Mouse (Mus musculus): ENCODE measurements around the gene Ankrd34a. TPM values are rescaled to one million over a fixed set of nuclear protein-coding genes. Genes with fewer than 3 reads are reported as not detected.

Gene Ankrd34a
- polyA plus RNA-seq, 1 experiment, result 0.12 TPM

DNA sequence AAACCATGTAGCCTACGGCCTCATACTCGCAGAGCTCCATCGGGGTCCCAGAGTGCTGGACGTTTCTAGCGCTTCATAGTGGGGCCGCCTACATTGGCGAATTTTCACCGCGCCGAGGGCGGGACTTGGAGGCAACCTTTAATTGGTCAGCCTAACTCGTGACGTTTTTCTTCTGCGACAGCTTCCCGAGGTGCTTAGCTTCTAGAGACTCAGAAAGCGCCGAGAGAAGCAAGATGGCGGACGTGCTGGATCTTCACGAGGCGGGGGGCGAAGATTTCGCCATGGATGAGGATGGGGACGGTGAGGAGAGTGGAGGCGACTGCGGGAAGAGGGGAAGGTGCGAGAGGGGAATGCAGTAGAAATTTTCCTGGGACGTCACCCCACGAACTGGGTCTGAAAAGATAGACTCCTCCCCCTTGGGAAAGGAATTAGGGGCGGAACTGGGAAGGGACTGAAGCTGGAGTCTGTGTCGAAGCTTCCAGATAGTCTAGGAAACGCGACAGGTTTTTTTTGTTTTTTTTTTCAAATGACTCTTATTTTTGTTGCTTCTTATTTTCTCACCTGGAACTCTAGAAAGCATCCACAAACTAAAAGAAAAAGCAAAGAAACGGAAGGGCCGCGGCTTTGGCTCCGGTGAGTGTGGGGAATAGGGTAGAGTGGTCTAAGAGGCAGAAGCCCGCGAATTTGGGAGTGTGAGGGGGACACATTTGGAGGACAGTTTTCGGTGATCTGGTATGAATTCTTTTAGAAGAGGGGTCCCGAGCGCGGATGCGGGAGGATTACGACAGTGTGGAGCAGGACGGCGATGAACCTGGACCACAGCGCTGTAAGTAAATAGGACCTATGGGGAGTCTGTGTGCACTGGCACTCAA lies 33.5 kb downstream of the Ankrd34a start, which contains the start of gene Rbm8a:
Gene Rbm8a (plus strand): TSS at position 205 of the 872 bp plus-strand sequence.
- Histone ChIP-seq H3K4me3 (ENCODE audit: control insufficient read depth, low read depth, low read length) (peak within 1 kb of the TSS; percentile 99), H3K27me3 (ENCODE audit: control insufficient read depth, insufficient read depth, low read length) (no peaks in the 10 kb centered on the region), H3K27ac (ENCODE audit: control insufficient read depth, insufficient read depth, low read depth, low read length) (peak within 1 kb of the TSS; percentile 95), H3K4me1 (ENCODE audit: control insufficient read depth, insufficient read depth, low read length) (peaks cover 5% of the 10 kb centered on the region; the same call in 1 of the 2 replicates), H3K36me3 (ENCODE audit: control insufficient read depth, insufficient read depth, low read length) (no peaks in the 10 kb centered on the region; the same call in 1 of the 2 replicates)
- TF ChIP-seq POLR2A (IDR thresholded peaks at IDR 0.05; ENCODE audit: control insufficient read depth, low read depth, low read length), result peak; percentile 86
- no peak for TF ChIP-seq CTCF (IDR thresholded peaks at IDR 0.05; ENCODE audit: control insufficient read depth, insufficient read depth, insufficient replicate concordance, low read depth, low read length)

DNA sequence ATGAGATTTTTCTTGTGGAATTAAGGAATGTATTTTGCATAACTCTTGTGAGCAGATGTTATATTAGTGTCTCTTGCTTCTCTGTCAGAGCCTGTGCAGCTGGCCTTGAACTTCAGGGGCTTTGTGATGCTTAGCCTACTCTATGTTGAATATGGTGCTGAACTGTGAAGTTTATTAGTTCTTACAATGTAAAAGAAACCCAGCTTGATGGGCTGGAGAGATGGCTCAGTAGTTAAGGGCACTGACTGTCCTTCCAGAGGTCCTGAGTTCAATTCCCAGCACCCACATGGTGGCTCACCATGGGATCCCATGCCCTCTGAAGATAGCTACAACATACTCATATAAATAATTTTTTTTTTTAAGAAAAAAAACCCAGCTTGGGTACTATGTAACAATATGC lies 35.6 kb downstream of the Ankrd34a start:
- TF ChIP-seq CTCF (IDR thresholded peaks at IDR 0.05; ENCODE audit: control insufficient read depth, insufficient read depth, insufficient replicate concordance, low read depth, low read length), result no peak
- TF ChIP-seq POLR2A (IDR thresholded peaks at IDR 0.05; ENCODE audit: control insufficient read depth, low read depth, low read length), result no peak
- no peaks in the 10 kb centered on the region; the same call in 1 of the 2 replicates for H3K36me3 ChIP-seq (ENCODE audit: control insufficient read depth, insufficient read depth, low read length)
- no peak overlapping the region for H3K4me3 ChIP-seq (ENCODE audit: control insufficient read depth, low read depth, low read length)
- peaks cover 10% of the 10 kb centered on the region for H3K4me1 ChIP-seq (ENCODE audit: control insufficient read depth, insufficient read depth, low read length)
- H3K27ac ChIP-seq (ENCODE audit: control insufficient read depth, insufficient read depth, low read depth, low read length), result no peak overlapping the region
- H3K27me3 ChIP-seq (ENCODE audit: control insufficient read depth, insufficient read depth, low read length), result no peaks in the 10 kb centered on the region

DNA sequence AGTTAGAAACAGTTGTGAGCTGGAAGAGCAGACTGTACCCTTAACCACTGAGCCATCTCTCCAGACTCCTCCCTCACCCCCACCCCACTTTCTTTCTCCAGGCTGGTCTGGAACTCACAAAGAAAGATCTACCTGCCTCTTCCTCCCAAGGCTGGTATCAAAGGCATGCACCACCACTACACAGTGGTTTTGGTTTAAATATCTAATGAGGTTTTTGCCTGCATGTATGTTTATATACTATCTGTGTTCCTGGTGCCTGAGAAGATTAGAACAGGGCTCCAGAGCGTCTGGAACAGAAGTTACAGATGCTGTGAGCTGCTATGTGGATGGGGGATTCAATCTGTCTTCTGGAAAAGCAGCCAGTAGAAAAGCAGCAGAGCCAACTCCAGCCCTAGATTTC lies 37.6 kb downstream of the Ankrd34a start:
- no peaks in the 10 kb centered on the region; the same call in 1 of the 2 replicates for H3K36me3 ChIP-seq (ENCODE audit: control insufficient read depth, insufficient read depth, low read length)

DNA sequence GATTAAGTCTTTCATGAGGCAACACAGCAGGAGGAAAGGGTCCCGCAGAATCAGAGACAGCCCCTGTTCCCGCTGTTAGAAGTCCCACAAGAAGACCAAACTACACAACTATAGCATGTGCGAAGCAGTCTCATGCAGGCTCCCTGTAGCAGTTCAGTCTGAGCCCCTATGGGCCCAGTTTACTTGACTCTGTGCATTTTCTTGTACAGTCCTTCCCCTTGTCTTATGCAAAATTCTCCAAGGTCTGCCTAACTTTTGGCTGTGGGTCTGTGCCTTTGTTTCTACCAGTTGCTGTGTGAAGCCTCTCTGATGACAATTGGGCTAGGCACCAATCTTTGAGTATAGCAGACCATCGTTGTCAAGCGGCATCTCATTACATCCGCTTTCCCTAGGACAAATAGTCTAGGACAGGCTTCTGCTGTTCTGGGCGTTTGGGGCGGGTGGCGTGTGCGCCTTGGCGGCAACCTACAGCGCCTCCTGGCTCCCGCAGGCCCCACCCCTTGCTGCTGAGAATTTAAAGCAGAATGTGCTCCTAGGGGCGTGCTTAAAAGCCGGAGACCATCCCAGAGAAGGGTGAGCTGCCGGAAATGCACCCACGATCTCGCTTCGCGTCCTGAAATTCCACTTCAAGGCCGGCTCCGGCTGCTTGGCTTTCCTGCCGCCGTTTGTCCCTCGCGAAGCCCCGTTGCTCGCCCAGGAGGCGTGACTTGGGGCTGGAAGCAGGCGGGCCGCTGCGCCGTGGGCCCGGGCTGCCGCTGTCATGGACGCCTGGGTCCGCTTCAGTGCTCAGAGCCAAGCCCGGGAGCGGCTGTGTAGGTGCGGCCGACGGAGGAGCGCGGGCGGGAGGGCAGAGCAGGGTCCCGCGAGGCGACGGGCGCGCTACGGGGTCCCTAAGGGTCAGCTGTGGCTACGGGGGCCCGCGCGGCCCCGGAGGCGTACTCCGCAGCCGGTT lies 38.8 kb downstream of the Ankrd34a start, which contains the start of the genes Pex11b and Gm42957:
Gene Pex11b (plus strand): TSS at position 449 of the 952 bp plus-strand sequence.
Gene Gm42957 (plus strand): TSS at position 547 of the 952 bp plus-strand sequence.
- Histone ChIP-seq H3K36me3 (ENCODE audit: control insufficient read depth, insufficient read depth, low read length) (no peaks in the 10 kb centered on the region; the same call in 1 of the 2 replicates), H3K4me1 (ENCODE audit: control insufficient read depth, insufficient read depth, low read length) (peaks cover 6% of the 10 kb centered on the region), H3K27ac (ENCODE audit: control insufficient read depth, insufficient read depth, low read depth, low read length) (peak within 1 kb of the TSS; percentile 73), H3K4me3 (ENCODE audit: control insufficient read depth, low read depth, low read length) (peak within 1 kb of the TSS; percentile 93), H3K27me3 (ENCODE audit: control insufficient read depth, insufficient read depth, low read length) (no peaks in the 10 kb centered on the region)
- TF ChIP-seq POLR2A (IDR thresholded peaks at IDR 0.05; ENCODE audit: control insufficient read depth, low read depth, low read length) (peak; percentile 50), CTCF (IDR thresholded peaks at IDR 0.05; ENCODE audit: control insufficient read depth, insufficient read depth, insufficient replicate concordance, low read depth, low read length) (no peak)

More for the DNA sequence above, 37.6 kb downstream of the Ankrd34a start:
- no peak overlapping the region for H3K4me3 ChIP-seq (ENCODE audit: control insufficient read depth, low read depth, low read length)
- peaks cover 8% of the 10 kb centered on the region for H3K4me1 ChIP-seq (ENCODE audit: control insufficient read depth, insufficient read depth, low read length)
- no peak overlapping the region for H3K27ac ChIP-seq (ENCODE audit: control insufficient read depth, insufficient read depth, low read depth, low read length)
- TF ChIP-seq CTCF (IDR thresholded peaks at IDR 0.05; ENCODE audit: control insufficient read depth, insufficient read depth, insufficient replicate concordance, low read depth, low read length) (no peak), POLR2A (IDR thresholded peaks at IDR 0.05; ENCODE audit: control insufficient read depth, low read depth, low read length) (no peak)
- H3K27me3 ChIP-seq (ENCODE audit: control insufficient read depth, insufficient read depth, low read length), result no peaks in the 10 kb centered on the region

DNA sequence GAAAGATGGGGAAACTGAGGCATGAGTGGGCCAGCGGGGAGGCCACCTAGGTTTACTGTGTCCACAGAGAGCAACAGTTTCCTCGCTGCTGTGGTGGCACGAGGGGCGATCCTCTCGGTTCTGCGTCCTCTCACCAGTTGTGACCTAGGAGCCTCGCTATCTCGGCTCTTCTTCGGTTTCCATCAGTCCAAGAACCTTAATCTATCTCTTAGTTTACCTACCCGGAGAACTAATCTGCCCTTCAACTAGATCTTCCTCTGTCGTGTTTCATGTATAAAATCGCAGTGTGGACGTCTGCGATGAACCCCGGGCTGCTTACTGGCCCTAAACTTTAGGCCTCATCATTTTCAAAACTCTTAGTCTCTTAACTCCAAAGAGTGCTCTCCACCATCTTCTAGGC lies 39.5 kb downstream of the Ankrd34a start:
- Histone ChIP-seq H3K27ac (ENCODE audit: control insufficient read depth, insufficient read depth, low read depth, low read length) (peak overlapping the region; percentile 73), H3K4me3 (ENCODE audit: control insufficient read depth, low read depth, low read length) (peak overlapping the region; percentile 93), H3K36me3 (ENCODE audit: control insufficient read depth, insufficient read depth, low read length) (no peaks in the 10 kb centered on the region; the same call in 1 of the 2 replicates), H3K4me1 (ENCODE audit: control insufficient read depth, insufficient read depth, low read length) (peaks cover 5% of the 10 kb centered on the region), H3K27me3 (ENCODE audit: control insufficient read depth, insufficient read depth, low read length) (no peaks in the 10 kb centered on the region)
- TF ChIP-seq CTCF (IDR thresholded peaks at IDR 0.05; ENCODE audit: control insufficient read depth, insufficient read depth, insufficient replicate concordance, low read depth, low read length) (no peak), POLR2A (IDR thresholded peaks at IDR 0.05; ENCODE audit: control insufficient read depth, low read depth, low read length) (no peak)

DNA sequence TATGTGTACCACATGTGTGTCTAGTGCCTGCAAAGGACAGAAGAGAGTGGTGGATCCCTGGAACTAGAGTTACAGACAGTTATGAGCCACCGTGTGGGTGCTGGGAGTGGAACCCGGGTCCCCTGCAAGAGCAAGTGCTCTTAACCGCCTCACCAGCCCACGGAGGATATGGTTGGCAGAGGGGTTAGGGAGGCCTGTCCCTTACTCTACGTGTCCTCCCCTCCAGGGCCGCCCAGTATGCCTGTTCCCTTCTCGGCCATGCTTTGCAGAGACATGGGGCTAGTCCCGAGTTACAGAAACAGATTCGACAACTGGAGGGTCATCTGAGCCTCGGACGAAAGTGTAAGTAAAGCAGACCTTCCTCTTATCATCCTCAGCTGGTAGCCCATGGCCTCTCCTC lies 40.0 kb downstream of the Ankrd34a start:
- Histone ChIP-seq H3K27ac (ENCODE audit: control insufficient read depth, insufficient read depth, low read depth, low read length) (no peak overlapping the region), H3K36me3 (ENCODE audit: control insufficient read depth, insufficient read depth, low read length) (no peaks in the 10 kb centered on the region; the same call in 1 of the 2 replicates)
- TF ChIP-seq CTCF (IDR thresholded peaks at IDR 0.05; ENCODE audit: control insufficient read depth, insufficient read depth, insufficient replicate concordance, low read depth, low read length) (no peak), POLR2A (IDR thresholded peaks at IDR 0.05; ENCODE audit: control insufficient read depth, low read depth, low read length) (no peak)

More for the DNA sequence above, 40.0 kb downstream of the Ankrd34a start:
- Histone ChIP-seq H3K4me3 (ENCODE audit: control insufficient read depth, low read depth, low read length) (peak overlapping the region; percentile 93), H3K4me1 (ENCODE audit: control insufficient read depth, insufficient read depth, low read length) (peaks cover 5% of the 10 kb centered on the region), H3K27me3 (ENCODE audit: control insufficient read depth, insufficient read depth, low read length) (no peaks in the 10 kb centered on the region)
